Mouse (Mus musculus): ENCODE results near the gene Tc2n. TPM values are rescaled to one million over a fixed set of nuclear protein-coding genes. Genes with fewer than 3 reads are reported as not detected.
A peak's percentile ranks its signal among the peaks of the same experiment; 100 is the strongest.

Tc2n gene
- 5.7 and 5.8 TPM in 2 replicates for polyA plus RNA-seq (2015; fragmentation: Nextera tagmentation; extraction: Ambion mirVana)

- Histone ChIP-seq H3K27me3 (peaks cover 14% of the 10 kb centered on the region), H3K27ac (peak within 1 kb of the TSS; percentile 93), H3K9me3 (no peaks in the 10 kb centered on the region), H3K4me1 (0 out of 2 replicates have a peak, but pooled peaks cover 3% of the 10 kb centered on the region), H3K4me3 (peak within 1 kb of the TSS; percentile 65), H3K9ac (peak within 1 kb of the TSS; percentile 60), H3K36me3 (no peaks in the 10 kb centered on the region), H3K4me2 (peak within 1 kb of the TSS; percentile 94)
- ATAC-seq (ENCODE audit: borderline replicate concordance, extremely low read depth, low FRiP score, low TSS enrichment): peak; percentile 99
- under 1% methylated on average over 72 of the region's 75 CpGs for WGBS
Measured at GRCm38 (mm10) chr12:101718054-101718754, at the start of gene Tc2n. TSS of gene Tc2n (minus strand) at chr12:101718523.

- 31% methylated on average over 9 of the region's 9 CpGs for WGBS
- Histone ChIP-seq H3K4me1 (peaks cover 31% of the 10 kb centered on the region), H3K9ac (no peak overlapping the region), H3K9me3 (no peaks in the 10 kb centered on the region), H3K27ac (peak overlapping the region; percentile 94), H3K4me2 (no peak overlapping the region), H3K4me3 (no peak overlapping the region), H3K36me3 (no peaks in the 10 kb centered on the region), H3K27me3 (no peaks in the 10 kb centered on the region)
- peak; percentile 16; the same call in 1 of the 2 replicates for ATAC-seq (ENCODE audit: borderline replicate concordance, extremely low read depth, low FRiP score, low TSS enrichment)
Measured at GRCm38 (mm10) chr12:101767306-101768053, 49.2 kb upstream of the Tc2n start.

DNA sequence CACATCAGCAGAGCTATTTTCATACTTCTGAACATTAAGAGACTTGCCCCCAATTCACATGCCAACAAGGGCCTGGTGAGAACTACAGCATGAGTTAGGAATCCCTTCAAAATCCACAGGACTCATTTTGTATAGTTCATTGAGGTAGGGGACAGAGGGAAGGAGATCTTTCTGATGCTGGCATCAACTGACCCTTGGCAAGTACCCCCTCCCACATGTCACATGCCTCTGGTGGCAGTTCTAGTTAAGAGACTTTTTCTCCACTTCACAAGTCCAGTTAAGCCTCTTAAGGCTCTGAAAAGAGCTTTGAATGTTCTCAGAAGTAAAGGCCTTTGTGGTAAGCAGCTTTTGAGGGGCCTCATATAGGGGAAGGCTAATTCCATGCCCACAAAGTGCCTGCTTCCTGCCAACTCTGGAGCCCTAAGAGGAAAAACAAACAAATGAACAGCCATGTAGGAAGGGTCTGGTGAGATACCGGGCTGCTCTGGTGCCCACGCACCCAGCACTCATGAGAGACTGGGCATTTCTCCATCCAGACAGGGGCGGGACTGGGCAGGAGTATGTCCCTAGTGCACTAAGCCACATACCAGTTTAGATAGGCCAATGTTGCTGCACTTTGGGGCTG is 48.0 kb upstream of the Tc2n start:
- Histone ChIP-seq H3K9ac (no peak overlapping the region), H3K27ac (peak overlapping the region; percentile 94), H3K4me3 (no peak overlapping the region), H3K9me3 (no peaks in the 10 kb centered on the region), H3K4me1 (peaks cover 31% of the 10 kb centered on the region), H3K27me3 (no peaks in the 10 kb centered on the region), H3K4me2 (no peak overlapping the region), H3K36me3 (no peaks in the 10 kb centered on the region)
- 45% methylated on average over 3 of the region's 3 CpGs for WGBS
- ATAC-seq (ENCODE audit: borderline replicate concordance, extremely low read depth, low FRiP score, low TSS enrichment): peak; percentile 83

- WGBS: 67% methylated on average over 5 of the region's 5 CpGs
- H3K9me3 ChIP-seq: no peaks in the 10 kb centered on the region
- H3K27ac ChIP-seq: no peak overlapping the region
- no peak for ATAC-seq (ENCODE audit: borderline replicate concordance, extremely low read depth, low FRiP score, low TSS enrichment)
- H3K27me3 ChIP-seq: no peaks in the 10 kb centered on the region
- no peaks in the 10 kb centered on the region for H3K36me3 ChIP-seq
- no peak overlapping the region for H3K4me2 ChIP-seq
- H3K9ac ChIP-seq: no peak overlapping the region
- peaks cover 32% of the 10 kb centered on the region for H3K4me1 ChIP-seq
- no peak overlapping the region for H3K4me3 ChIP-seq
Measured at GRCm38 (mm10) chr12:101764870-101765269, 46.5 kb upstream of the Tc2n start.

DNA sequence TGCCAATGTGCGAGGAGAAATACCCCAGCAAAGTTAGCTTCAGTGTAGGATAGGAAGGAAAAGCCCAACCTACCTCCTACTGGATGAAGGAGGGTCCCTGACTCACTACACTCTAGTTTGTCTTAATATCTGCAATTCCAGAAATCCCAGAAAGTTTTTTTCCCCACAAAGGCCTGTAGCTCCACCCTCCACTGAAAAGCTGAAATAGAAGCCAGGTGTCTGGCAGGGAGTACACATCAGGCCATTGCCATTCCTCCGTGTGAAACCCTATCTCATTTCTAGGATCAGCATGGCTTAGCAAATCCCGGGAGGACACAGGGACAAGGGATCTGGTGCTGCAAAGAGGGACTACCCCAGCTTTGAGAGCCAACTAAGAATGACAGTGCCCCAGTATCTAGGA is 44.7 kb upstream of the Tc2n start:
- Histone ChIP-seq H3K4me3 (no peak overlapping the region), H3K9me3 (no peaks in the 10 kb centered on the region), H3K9ac (no peak overlapping the region), H3K36me3 (no peaks in the 10 kb centered on the region), H3K4me1 (peaks cover 43% of the 10 kb centered on the region), H3K27ac (no peak overlapping the region), H3K4me2 (no peak overlapping the region), H3K27me3 (no peaks in the 10 kb centered on the region)
- ATAC-seq (ENCODE audit: borderline replicate concordance, extremely low read depth, low FRiP score, low TSS enrichment): no peak
- WGBS: 71% methylated on average over 3 of the region's 3 CpGs

DNA sequence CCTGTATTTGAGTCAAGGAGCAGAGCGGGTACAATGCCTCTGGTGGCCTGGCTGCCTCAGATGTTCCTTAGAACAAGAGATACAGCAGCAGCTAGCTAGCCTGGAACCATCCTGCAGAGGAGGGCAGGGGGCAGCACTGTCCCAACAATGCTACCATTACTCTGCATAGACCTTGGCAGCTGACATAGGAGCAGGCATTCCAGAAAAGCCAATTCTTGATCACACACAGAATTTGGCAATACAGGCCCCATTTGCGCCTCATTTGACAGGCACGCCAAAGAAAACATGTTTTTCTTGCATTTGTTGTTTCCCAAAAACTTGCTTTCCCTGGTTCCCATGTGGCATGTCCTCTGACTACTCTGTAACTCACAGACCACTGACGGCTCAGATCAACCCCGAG is 43.7 kb upstream of the Tc2n start:
- Histone ChIP-seq H3K4me3 (no peak overlapping the region), H3K4me2 (no peak overlapping the region), H3K36me3 (no peaks in the 10 kb centered on the region), H3K27ac (no peak overlapping the region), H3K27me3 (no peaks in the 10 kb centered on the region), H3K4me1 (peaks cover 37% of the 10 kb centered on the region), H3K9ac (no peak overlapping the region), H3K9me3 (no peaks in the 10 kb centered on the region)
- 83% methylated on average over 5 of the region's 5 CpGs for WGBS
- ATAC-seq (ENCODE audit: borderline replicate concordance, extremely low read depth, low FRiP score, low TSS enrichment): no peak

DNA sequence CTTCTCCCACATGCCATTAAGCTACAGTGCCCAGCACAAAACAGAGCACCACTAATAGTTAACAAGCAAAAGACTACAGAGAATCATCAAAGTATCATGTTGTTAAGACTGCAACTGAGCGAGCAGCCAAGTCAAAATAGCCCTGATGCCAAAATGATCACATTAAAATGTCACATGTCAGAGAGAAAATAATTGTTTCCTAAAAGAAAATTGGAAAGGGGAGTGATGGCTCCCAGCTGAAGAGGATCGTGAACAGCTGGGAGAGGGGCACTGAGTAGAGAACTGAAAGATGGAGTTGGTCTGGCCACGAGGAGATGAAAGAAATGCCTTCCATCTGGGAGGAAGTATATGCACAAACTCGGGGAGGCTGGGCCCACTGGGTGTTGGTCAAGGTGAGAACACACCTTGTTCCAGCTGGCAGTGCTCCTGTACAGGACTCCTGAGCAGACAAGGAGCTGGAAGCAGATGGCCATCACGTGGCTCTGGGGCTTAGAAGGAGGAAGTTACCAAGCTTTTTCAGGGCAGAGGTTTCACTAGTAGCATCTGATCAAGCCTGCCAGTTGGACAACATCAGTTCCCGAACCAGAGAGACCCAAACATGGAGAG is 41.2 kb upstream of the Tc2n start:
- 45% methylated on average over 6 of the region's 6 CpGs for WGBS
- no peaks in the 10 kb centered on the region for H3K36me3 ChIP-seq
- H3K27ac ChIP-seq: no peak overlapping the region

DNA sequence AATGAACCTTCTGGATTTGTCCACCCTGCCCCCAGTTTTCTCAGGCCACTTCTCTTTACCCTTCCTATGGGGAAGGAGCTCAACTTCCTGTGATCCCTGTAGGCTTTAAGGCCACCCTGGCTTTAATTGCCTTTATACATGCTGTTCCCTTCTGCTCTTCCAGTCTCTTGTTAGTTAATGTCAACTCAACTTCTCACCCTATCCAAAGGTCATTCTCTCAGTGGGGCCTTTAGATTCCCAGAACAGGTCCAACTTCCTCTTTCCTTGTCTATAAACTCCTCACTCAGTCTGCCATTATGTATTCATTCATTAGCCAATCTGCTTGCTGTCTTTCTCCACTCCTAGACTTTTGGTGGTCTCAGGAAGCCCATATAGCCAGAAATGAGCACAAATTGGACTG is 40.4 kb upstream of the Tc2n start:
- H3K9ac ChIP-seq: no peak overlapping the region
- peaks cover 16% of the 10 kb centered on the region; the same call in 1 of the 2 replicates for H3K4me1 ChIP-seq
- H3K9me3 ChIP-seq: no peaks in the 10 kb centered on the region
- H3K36me3 ChIP-seq: no peaks in the 10 kb centered on the region
- no peak overlapping the region for H3K4me2 ChIP-seq
- peak overlapping the region; percentile 25; the same call in 1 of the 2 replicates for H3K27ac ChIP-seq
- H3K4me3 ChIP-seq: no peak overlapping the region
- no peaks in the 10 kb centered on the region for H3K27me3 ChIP-seq
- ATAC-seq (ENCODE audit: borderline replicate concordance, extremely low read depth, low FRiP score, low TSS enrichment): no peak

More for the DNA sequence above, 41.2 kb upstream of the Tc2n start:
- Histone ChIP-seq H3K27me3 (no peaks in the 10 kb centered on the region), H3K9me3 (no peaks in the 10 kb centered on the region), H3K4me3 (no peak overlapping the region), H3K9ac (no peak overlapping the region), H3K4me2 (no peak overlapping the region), H3K4me1 (peaks cover 16% of the 10 kb centered on the region; the same call in 1 of the 2 replicates)
- no peak for ATAC-seq (ENCODE audit: borderline replicate concordance, extremely low read depth, low FRiP score, low TSS enrichment)

- ATAC-seq (ENCODE audit: borderline replicate concordance, extremely low read depth, low FRiP score, low TSS enrichment): no peak
- Histone ChIP-seq H3K9ac (no peak overlapping the region), H3K4me3 (no peak overlapping the region), H3K27ac (no peak overlapping the region), H3K9me3 (no peaks in the 10 kb centered on the region), H3K27me3 (no peaks in the 10 kb centered on the region), H3K36me3 (no peaks in the 10 kb centered on the region), H3K4me2 (no peak overlapping the region), H3K4me1 (no peaks in the 10 kb centered on the region)
- 49% methylated on average over 2 of the region's 2 CpGs for WGBS
Measured at GRCm38 (mm10) chr12:101742375-101742774, 24.1 kb upstream of the Tc2n start.

DNA sequence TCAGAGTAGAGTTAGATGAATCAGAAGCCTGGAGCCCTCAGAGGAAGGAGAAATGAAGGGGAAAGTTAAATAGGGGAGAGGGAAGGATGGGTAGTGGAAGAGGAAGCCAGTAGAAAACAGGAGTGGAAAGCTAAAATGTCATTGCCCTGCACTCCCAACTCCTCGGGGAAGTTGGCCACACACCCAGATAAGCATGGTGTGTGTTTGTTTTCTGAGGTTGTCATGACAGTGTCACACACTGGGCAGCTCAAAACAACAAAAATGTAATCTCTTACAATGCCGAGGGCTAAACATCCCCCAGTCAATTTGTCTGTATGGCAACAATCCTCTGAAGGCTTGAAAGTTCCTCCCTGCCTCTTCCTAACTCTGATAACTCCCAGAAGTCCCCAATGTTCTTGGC is 22.2 kb upstream of the Tc2n start:
- H3K27me3 ChIP-seq: no peaks in the 10 kb centered on the region
- H3K27ac ChIP-seq: no peak overlapping the region
- H3K4me2 ChIP-seq: no peak overlapping the region
- H3K9me3 ChIP-seq: no peaks in the 10 kb centered on the region
- no peak overlapping the region for H3K4me3 ChIP-seq
- no peaks in the 10 kb centered on the region for H3K36me3 ChIP-seq
- no peaks in the 10 kb centered on the region for H3K4me1 ChIP-seq
- 28% methylated on average over 2 of the region's 2 CpGs for WGBS
- ATAC-seq (ENCODE audit: borderline replicate concordance, extremely low read depth, low FRiP score, low TSS enrichment): no peak
- no peak overlapping the region for H3K9ac ChIP-seq

DNA sequence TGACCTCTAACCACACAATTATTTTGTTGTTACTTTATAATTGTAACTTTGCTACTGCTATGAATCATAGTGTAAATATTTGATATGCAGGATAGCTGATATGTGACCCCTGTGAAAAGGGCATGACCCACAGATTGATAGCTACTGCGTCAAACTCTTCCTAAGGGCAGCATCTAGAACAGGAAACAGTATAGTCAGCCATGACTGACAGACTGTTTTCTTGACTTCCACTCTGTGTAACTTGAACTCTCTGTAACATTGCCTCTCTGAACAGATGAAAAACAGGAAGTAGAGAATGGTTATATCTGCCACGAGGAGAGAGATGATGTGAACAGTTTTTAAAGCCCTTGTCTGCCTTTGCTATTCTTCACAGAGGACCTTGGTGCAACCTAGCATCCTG is 21.7 kb upstream of the Tc2n start:
- ATAC-seq (ENCODE audit: borderline replicate concordance, extremely low read depth, low FRiP score, low TSS enrichment): no peak
- H3K4me2 ChIP-seq: no peak overlapping the region
- H3K9ac ChIP-seq: no peak overlapping the region
- H3K4me1 ChIP-seq: no peaks in the 10 kb centered on the region
- no peak overlapping the region for H3K27ac ChIP-seq
- H3K27me3 ChIP-seq: no peaks in the 10 kb centered on the region
- H3K9me3 ChIP-seq: no peaks in the 10 kb centered on the region
- no peak overlapping the region for H3K4me3 ChIP-seq
- 15% methylated on average over 2 of the region's 2 CpGs for WGBS
- no peaks in the 10 kb centered on the region for H3K36me3 ChIP-seq

Measured in lung, embryonic 15.5 days (tissue).